Mouse (Mus musculus): ENCODE data around the gene Myh6. TPM values are rescaled to one million over a fixed set of nuclear protein-coding genes. Genes with fewer than 3 reads are reported as not detected.
A peak's percentile ranks its signal among the peaks of the same experiment; 100 is the strongest.

The Myh6 gene
- polyA plus RNA-seq, 1 experiment = not detected

- TF ChIP-seq POLR2A (IDR thresholded peaks at IDR 0.05; ENCODE audit: insufficient read depth, low read depth, low read length) (no peak), CTCF (IDR thresholded peaks at IDR 0.05; ENCODE audit: insufficient read depth, low read depth, low read length) (no peak)
- no peak overlapping the region for H3K4me3 ChIP-seq (ENCODE audit: insufficient read depth, low read depth, low read length)
- WGBS = 41% methylated on average over 2 of the region's 2 CpGs
- H3K27ac ChIP-seq (ENCODE audit: insufficient read depth, low read depth, low read length) = no peak overlapping the region
- H3K4me1 ChIP-seq (ENCODE audit: control insufficient read depth, insufficient read depth, low read length) = no peaks in the 10 kb centered on the region
These were observed 69.3 kb downstream of the Myh6 start for GRCm38 (mm10) chr14:54897445-54897844.

GRCm38 (mm10) chr14:54894296-54895151 is 72.2 kb downstream of the Myh6 start:
- under 1% methylated on average over 54 of the region's 54 CpGs for WGBS
- TF ChIP-seq POLR2A (IDR thresholded peaks at IDR 0.05; ENCODE audit: insufficient read depth, low read depth, low read length) (no peak), CTCF (IDR thresholded peaks at IDR 0.05; ENCODE audit: insufficient read depth, low read depth, low read length) (no peak)
- Histone ChIP-seq H3K4me3 (ENCODE audit: insufficient read depth, low read depth, low read length) (peak overlapping the region; percentile 73), H3K27ac (ENCODE audit: insufficient read depth, low read depth, low read length) (peak overlapping the region; percentile 33; the same call in 1 of the 2 replicates), H3K4me1 (ENCODE audit: control insufficient read depth, insufficient read depth, low read length) (no peaks in the 10 kb centered on the region)

- peak; percentile 42; the same call in 1 of the 2 replicates for TF ChIP-seq POLR2A (IDR thresholded peaks at IDR 0.05; ENCODE audit: insufficient read depth, low read depth, low read length)
- TF ChIP-seq CTCF (IDR thresholded peaks at IDR 0.05; ENCODE audit: insufficient read depth, low read depth, low read length) = no peak
- Histone ChIP-seq H3K27ac (ENCODE audit: insufficient read depth, low read depth, low read length) (peak overlapping the region; percentile 87), H3K4me1 (ENCODE audit: control insufficient read depth, insufficient read depth, low read length) (no peaks in the 10 kb centered on the region), H3K4me3 (ENCODE audit: insufficient read depth, low read depth, low read length) (peak overlapping the region; percentile 73)
- WGBS = under 1% methylated on average over 38 of the region's 38 CpGs
These were observed 73.0 kb downstream of the Myh6 start for GRCm38 (mm10) chr14:54893651-54894181.

DNA sequence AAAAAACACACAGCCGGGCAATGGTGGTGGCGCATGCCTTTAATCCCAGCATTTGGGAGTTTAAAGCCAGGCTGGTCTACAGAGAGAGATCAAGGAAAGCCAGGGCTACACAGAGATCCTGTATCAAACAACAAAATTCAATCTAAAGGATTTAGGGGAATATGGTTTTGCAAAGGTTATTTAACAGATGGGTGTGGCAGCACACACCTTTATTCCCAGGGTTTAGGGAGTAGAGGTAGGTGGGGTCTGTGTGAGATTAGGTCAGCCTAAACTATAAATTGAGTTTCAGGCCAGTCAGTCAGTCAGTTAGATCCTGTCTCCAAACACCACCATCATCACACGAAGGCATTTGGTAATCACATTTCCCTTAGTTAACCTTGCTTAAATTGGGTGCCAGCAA is 74.5 kb downstream of the Myh6 start, which contains the start of gene Pabpn1:
Pabpn1 (plus strand) TSS at position 301 of the 400 bp plus-strand sequence.
- TF ChIP-seq POLR2A (IDR thresholded peaks at IDR 0.05; ENCODE audit: insufficient read depth, low read depth, low read length) = no peak
- TF ChIP-seq CTCF (IDR thresholded peaks at IDR 0.05; ENCODE audit: insufficient read depth, low read depth, low read length) = no peak
- Histone ChIP-seq H3K4me1 (ENCODE audit: control insufficient read depth, insufficient read depth, low read length) (no peaks in the 10 kb centered on the region), H3K27ac (ENCODE audit: insufficient read depth, low read depth, low read length) (peak within 1 kb of the TSS; percentile 87), H3K4me3 (ENCODE audit: insufficient read depth, low read depth, low read length) (no peak within 1 kb of the TSS)
- 87% methylated on average over 3 of the region's 3 CpGs for WGBS

Other genes with a start within 250 kb of the Myh6 start
- not detected in 2 replicates for gene Slc7a8, start 185.0 kb downstream of the Myh6 start, polyA plus RNA-seq (2012; ENCODE audit: insufficient read depth, insufficient read length, low replicate concordance, missing spikeins)
- gene Rnf212b, start 152.8 kb downstream of the Myh6 start, polyA plus RNA-seq (2012; ENCODE audit: insufficient read depth, insufficient read length, low replicate concordance, missing spikeins) = not detected in 2 replicates
- not detected in 2 replicates for gene Homez, start 96.0 kb downstream of the Myh6 start, polyA plus RNA-seq (2012; ENCODE audit: insufficient read depth, insufficient read length, low replicate concordance, missing spikeins)
- gene Ppp1r3e, start 89.4 kb downstream of the Myh6 start, polyA plus RNA-seq (2012; ENCODE audit: insufficient read depth, insufficient read length, low replicate concordance, missing spikeins) = not detected in 2 replicates
- gene Bcl2l2, start 83.5 kb downstream of the Myh6 start, polyA plus RNA-seq (2012; ENCODE audit: insufficient read depth, insufficient read length, low replicate concordance, missing spikeins) = 145 TPM in 1 of 2 replicates, not detected in the other
- gene Gm20521, start 83.5 kb downstream of the Myh6 start, polyA plus RNA-seq (2012; ENCODE audit: insufficient read depth, insufficient read length, low replicate concordance, missing spikeins) = not detected in 2 replicates
- not detected in 2 replicates for gene Pabpn1, start 74.4 kb downstream of the Myh6 start, polyA plus RNA-seq (2012; ENCODE audit: insufficient read depth, insufficient read length, low replicate concordance, missing spikeins)
- gene Slc22a17, start 53.8 kb downstream of the Myh6 start, polyA plus RNA-seq (2012; ENCODE audit: insufficient read depth, insufficient read length, low replicate concordance, missing spikeins) = 220 TPM in 1 of 2 replicates, not detected in the other
- not detected in 2 replicates for gene Efs, start 40.8 kb downstream of the Myh6 start, polyA plus RNA-seq (2012; ENCODE audit: insufficient read depth, insufficient read length, low replicate concordance, missing spikeins)
- not detected in 2 replicates for gene Il25, start 34.2 kb downstream of the Myh6 start, polyA plus RNA-seq (2012; ENCODE audit: insufficient read depth, insufficient read length, low replicate concordance, missing spikeins)
- not detected in 2 replicates for gene Cmtm5, start 30.7 kb downstream of the Myh6 start, polyA plus RNA-seq (2012; ENCODE audit: insufficient read depth, insufficient read length, low replicate concordance, missing spikeins)
- not detected in 2 replicates for gene Gm17428, start 10.0 kb upstream of the Myh6 start, polyA plus RNA-seq (2012; ENCODE audit: insufficient read depth, insufficient read length, low replicate concordance, missing spikeins)
- not detected in 2 replicates for gene Myh7, start 27.7 kb upstream of the Myh6 start, polyA plus RNA-seq (2012; ENCODE audit: insufficient read depth, insufficient read length, low replicate concordance, missing spikeins)
- gene Ngdn, start 48.5 kb upstream of the Myh6 start, polyA plus RNA-seq (2012; ENCODE audit: insufficient read depth, insufficient read length, low replicate concordance, missing spikeins) = not detected in 2 replicates
- not detected in 2 replicates for gene Zfhx2, start 125.4 kb upstream of the Myh6 start, polyA plus RNA-seq (2012; ENCODE audit: insufficient read depth, insufficient read length, low replicate concordance, missing spikeins)
- not detected in 2 replicates for gene Thtpa, start 127.9 kb upstream of the Myh6 start, polyA plus RNA-seq (2012; ENCODE audit: insufficient read depth, insufficient read length, low replicate concordance, missing spikeins)
- gene Ap1g2, start 139.7 kb upstream of the Myh6 start, polyA plus RNA-seq (2012; ENCODE audit: insufficient read depth, insufficient read length, low replicate concordance, missing spikeins) = not detected in 2 replicates
- not detected in 2 replicates for gene Jph4, start 150.0 kb upstream of the Myh6 start, polyA plus RNA-seq (2012; ENCODE audit: insufficient read depth, insufficient read length, low replicate concordance, missing spikeins)